Mouse (Mus musculus): ENCODE data around the gene Foxk1. TPM values are rescaled to one million over a fixed set of nuclear protein-coding genes. Genes with fewer than 3 reads are reported as not detected.
A peak's percentile ranks its signal among the peaks of the same experiment; 100 is the strongest.

The Foxk1 gene
- polyA plus RNA-seq, 1 experiment from 2014 or later, result 6.6 TPM

DNA sequence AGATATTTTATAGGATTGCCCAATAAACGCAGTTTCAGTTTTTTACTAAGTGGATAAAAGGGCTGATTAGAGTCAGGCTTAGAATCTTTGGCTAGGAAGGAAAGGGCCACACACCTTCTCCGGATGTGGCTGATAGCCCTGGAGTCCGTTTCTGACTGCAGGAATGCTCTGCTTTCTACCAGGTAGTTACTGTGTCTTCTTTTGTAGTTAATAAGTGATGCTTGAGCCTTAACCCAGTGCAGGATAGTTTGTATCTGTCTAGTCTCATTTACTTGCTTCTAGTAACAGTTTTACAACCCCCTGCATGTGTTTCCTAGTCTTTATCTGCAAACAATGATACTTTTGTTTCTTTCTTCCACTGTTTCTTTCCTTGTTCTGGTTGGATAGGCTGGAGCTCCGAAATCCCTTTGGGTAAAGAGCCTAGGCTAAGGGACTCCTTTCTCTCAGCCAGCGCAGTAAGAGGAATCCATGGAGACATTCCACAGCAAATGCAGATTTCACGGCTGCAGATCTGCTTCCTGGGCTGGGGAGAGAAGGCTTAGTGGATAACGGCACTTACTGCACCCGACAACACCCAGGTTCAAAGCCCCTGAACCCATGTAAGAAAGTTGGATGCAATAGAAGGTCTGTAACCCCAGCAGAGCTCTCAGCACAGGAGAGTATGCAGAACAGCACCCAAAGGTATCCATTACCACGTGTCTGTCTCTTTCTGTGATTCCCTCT is 12.6 kb downstream of the Foxk1 start:
- H3K9me3 ChIP-seq, result no peaks in the 10 kb centered on the region
- 27% methylated on average over 9 of the region's 9 CpGs for WGBS
- ATAC-seq (ENCODE audit: low FRiP score, low read depth), result no peak
- H3K27me3 ChIP-seq, result no peaks in the 10 kb centered on the region
- H3K27ac ChIP-seq (replicated peaks), result 0 out of 2 replicates have a peak overlapping the region, but pooled peaks have one; percentile 27
- no peaks in the 10 kb centered on the region for H3K36me3 ChIP-seq
- H3K4me3 ChIP-seq, result no peak overlapping the region
- H3K4me2 ChIP-seq, result no peak overlapping the region
- peaks cover 53% of the 10 kb centered on the region for H3K4me1 ChIP-seq (replicated peaks)
- H3K9ac ChIP-seq, result no peak overlapping the region

DNA sequence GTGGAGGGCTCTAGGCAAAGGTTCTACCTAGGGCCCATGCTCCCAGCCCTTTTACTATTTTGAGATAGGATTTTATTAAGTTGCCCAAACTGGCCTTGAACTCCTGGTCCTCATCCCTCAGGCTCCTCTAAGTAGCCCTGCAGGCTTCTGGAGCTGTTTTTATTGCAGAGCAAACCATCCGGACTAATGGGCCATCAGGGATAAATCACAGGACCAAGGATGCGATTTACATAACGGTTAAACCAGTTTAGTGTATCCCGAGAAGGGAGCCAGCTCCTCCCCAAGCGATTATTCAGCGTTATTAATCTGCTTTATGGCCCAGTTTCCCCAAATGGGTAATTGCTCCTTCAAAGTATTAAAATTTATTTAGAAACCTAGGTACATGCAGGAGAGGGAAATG is 14.1 kb downstream of the Foxk1 start:
- no peak for ATAC-seq (ENCODE audit: low FRiP score, low read depth)
- WGBS, result 34% methylated on average over 6 of the region's 6 CpGs
- H3K4me3 ChIP-seq, result no peak overlapping the region

GRCm38 (mm10) chr5:142416070-142416775 is 14.9 kb downstream of the Foxk1 start:
- Histone ChIP-seq H3K4me1 (replicated peaks) (peaks cover 33% of the 10 kb centered on the region), H3K4me2 (no peak overlapping the region), H3K9me3 (no peaks in the 10 kb centered on the region), H3K4me3 (no peak overlapping the region), H3K27ac (replicated peaks) (no peak overlapping the region), H3K27me3 (no peaks in the 10 kb centered on the region), H3K36me3 (no peaks in the 10 kb centered on the region), H3K9ac (no peak overlapping the region)
- no peak for ATAC-seq (ENCODE audit: low FRiP score, low read depth)
- 28% methylated on average over 14 of the region's 14 CpGs for WGBS

More for the DNA sequence above, 14.1 kb downstream of the Foxk1 start:
- Histone ChIP-seq H3K4me1 (replicated peaks) (peaks cover 38% of the 10 kb centered on the region), H3K36me3 (no peaks in the 10 kb centered on the region), H3K9me3 (no peaks in the 10 kb centered on the region), H3K9ac (no peak overlapping the region), H3K4me2 (no peak overlapping the region), H3K27ac (replicated peaks) (no peak overlapping the region), H3K27me3 (no peaks in the 10 kb centered on the region)

DNA sequence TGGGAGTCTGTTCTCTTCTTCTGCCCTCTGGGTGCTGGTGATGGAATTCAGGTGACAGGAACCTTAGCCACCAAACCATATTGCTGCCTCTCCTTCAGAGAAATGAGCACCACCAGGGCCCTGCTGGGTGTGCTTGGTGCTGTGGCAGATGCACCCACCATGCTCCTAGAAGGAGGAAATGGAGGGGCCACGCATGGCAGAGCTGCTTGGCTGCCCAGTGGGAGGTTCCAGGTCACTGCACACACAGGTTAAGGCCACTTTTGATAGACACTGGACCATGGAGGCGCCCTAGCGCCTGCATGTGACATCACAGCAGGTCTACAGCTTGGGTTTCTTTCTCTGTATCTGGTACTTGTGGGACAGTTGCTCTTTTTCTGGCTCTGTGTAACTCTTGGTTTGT is 15.8 kb downstream of the Foxk1 start:
- Histone ChIP-seq H3K27me3 (no peaks in the 10 kb centered on the region), H3K4me3 (no peak overlapping the region), H3K4me1 (replicated peaks) (peaks cover 36% of the 10 kb centered on the region), H3K9ac (no peak overlapping the region), H3K27ac (replicated peaks) (no peak overlapping the region), H3K36me3 (no peaks in the 10 kb centered on the region; the same call in 1 of the 2 replicates), H3K9me3 (no peaks in the 10 kb centered on the region), H3K4me2 (no peak overlapping the region)
- no peak for ATAC-seq (ENCODE audit: low FRiP score, low read depth)
- WGBS, result 61% methylated on average over 3 of the region's 3 CpGs

DNA sequence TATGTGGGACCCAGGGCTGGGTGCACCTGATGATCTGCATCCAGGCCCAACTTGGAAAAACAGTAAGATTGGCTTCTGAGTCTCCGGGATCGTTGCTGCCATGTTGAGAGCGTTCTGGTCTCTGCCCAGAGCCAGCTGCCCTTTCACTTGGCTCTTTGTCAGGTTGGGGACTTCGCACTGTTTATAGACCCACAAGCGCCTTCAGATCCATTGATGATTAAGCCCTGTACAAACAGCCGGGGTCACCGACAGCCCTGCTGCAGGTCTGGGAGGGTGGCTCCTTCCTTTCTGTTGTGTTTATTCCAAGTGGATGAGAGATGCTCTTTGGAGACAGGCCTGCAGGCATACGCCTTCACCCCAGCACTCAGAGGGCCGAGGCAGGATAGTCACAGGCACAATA is 16.6 kb downstream of the Foxk1 start:
- WGBS, result 79% methylated on average over 9 of the region's 9 CpGs
- Histone ChIP-seq H3K4me2 (no peak overlapping the region), H3K27me3 (no peaks in the 10 kb centered on the region), H3K36me3 (no peaks in the 10 kb centered on the region; the same call in 1 of the 2 replicates), H3K27ac (replicated peaks) (no peak overlapping the region), H3K4me3 (no peak overlapping the region), H3K9ac (no peak overlapping the region), H3K9me3 (no peaks in the 10 kb centered on the region), H3K4me1 (replicated peaks) (peaks cover 35% of the 10 kb centered on the region)
- ATAC-seq (ENCODE audit: low FRiP score, low read depth), result no peak

GRCm38 (mm10) chr5:142418419-142418818 is 17.1 kb downstream of the Foxk1 start:
- no peak for ATAC-seq (ENCODE audit: low FRiP score, low read depth)
- Histone ChIP-seq H3K4me1 (replicated peaks) (peaks cover 39% of the 10 kb centered on the region), H3K9ac (no peak overlapping the region), H3K9me3 (no peaks in the 10 kb centered on the region), H3K27me3 (no peaks in the 10 kb centered on the region), H3K27ac (replicated peaks) (no peak overlapping the region), H3K36me3 (no peaks in the 10 kb centered on the region; the same call in 1 of the 2 replicates), H3K4me3 (no peak overlapping the region), H3K4me2 (no peak overlapping the region)
- 93% methylated on average over 4 of the region's 4 CpGs for WGBS

- Histone ChIP-seq H3K27me3 (no peaks in the 10 kb centered on the region), H3K4me1 (replicated peaks) (peaks cover 43% of the 10 kb centered on the region), H3K27ac (replicated peaks) (no peak overlapping the region), H3K4me2 (no peak overlapping the region), H3K4me3 (no peak overlapping the region), H3K9me3 (no peaks in the 10 kb centered on the region), H3K36me3 (no peaks in the 10 kb centered on the region; the same call in 1 of the 2 replicates), H3K9ac (no peak overlapping the region)
- WGBS, result 95% methylated on average over 4 of the region's 4 CpGs
- no peak for ATAC-seq (ENCODE audit: low FRiP score, low read depth)
Observed at GRCm38 (mm10) chr5:142420317-142420716, 19.0 kb downstream of the Foxk1 start.

DNA sequence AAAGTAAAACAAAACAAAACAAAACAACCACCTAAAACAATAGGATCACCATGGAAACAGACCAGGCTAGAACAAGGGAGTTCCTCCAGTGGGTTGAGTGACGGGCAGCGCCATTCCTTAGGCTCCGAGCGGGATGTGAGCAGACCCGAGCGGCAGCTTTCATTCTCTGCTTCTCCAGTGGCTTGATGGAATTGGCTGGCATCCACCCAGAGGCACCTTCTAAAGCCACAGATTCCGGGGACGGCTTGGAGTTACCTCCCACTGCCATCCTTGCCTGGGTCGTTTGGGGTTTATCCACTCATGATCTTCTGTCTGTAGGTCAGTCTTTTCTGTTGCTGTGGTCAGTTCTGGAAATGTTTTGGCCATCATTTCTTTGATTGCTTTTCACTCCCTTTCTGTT is 19.6 kb downstream of the Foxk1 start:
- H3K36me3 ChIP-seq, result no peaks in the 10 kb centered on the region; the same call in 1 of the 2 replicates
- 65% methylated on average over 9 of the region's 9 CpGs for WGBS

GRCm38 (mm10) chr5:142421886-142422285 is 20.6 kb downstream of the Foxk1 start:
- no peak for ATAC-seq (ENCODE audit: low FRiP score, low read depth)
- H3K4me2 ChIP-seq, result no peak overlapping the region
- no peaks in the 10 kb centered on the region for H3K27me3 ChIP-seq
- H3K4me3 ChIP-seq, result no peak overlapping the region
- H3K9me3 ChIP-seq, result no peaks in the 10 kb centered on the region
- H3K27ac ChIP-seq (replicated peaks), result no peak overlapping the region
- 85% methylated on average over 5 of the region's 5 CpGs for WGBS
- peaks cover 39% of the 10 kb centered on the region for H3K4me1 ChIP-seq (replicated peaks)
- H3K9ac ChIP-seq, result no peak overlapping the region
- H3K36me3 ChIP-seq, result no peaks in the 10 kb centered on the region; the same call in 1 of the 2 replicates

More for the DNA sequence above, 19.6 kb downstream of the Foxk1 start:
- Histone ChIP-seq H3K27ac (replicated peaks) (no peak overlapping the region), H3K9me3 (no peaks in the 10 kb centered on the region), H3K27me3 (no peaks in the 10 kb centered on the region), H3K4me2 (no peak overlapping the region), H3K4me1 (replicated peaks) (peaks cover 43% of the 10 kb centered on the region), H3K9ac (no peak overlapping the region), H3K4me3 (no peak overlapping the region)
- ATAC-seq (ENCODE audit: low FRiP score, low read depth), result no peak

GRCm38 (mm10) chr5:142423141-142423540 is 21.8 kb downstream of the Foxk1 start:
- H3K4me1 ChIP-seq (replicated peaks), result peaks cover 48% of the 10 kb centered on the region
- no peak overlapping the region for H3K27ac ChIP-seq (replicated peaks)
- ATAC-seq (ENCODE audit: low FRiP score, low read depth), result no peak
- H3K27me3 ChIP-seq, result no peaks in the 10 kb centered on the region
- 68% methylated on average over 10 of the region's 10 CpGs for WGBS
- H3K36me3 ChIP-seq, result no peaks in the 10 kb centered on the region; the same call in 1 of the 2 replicates
- no peak overlapping the region for H3K4me3 ChIP-seq
- no peaks in the 10 kb centered on the region for H3K9me3 ChIP-seq
- no peak overlapping the region for H3K9ac ChIP-seq
- no peak overlapping the region for H3K4me2 ChIP-seq

DNA sequence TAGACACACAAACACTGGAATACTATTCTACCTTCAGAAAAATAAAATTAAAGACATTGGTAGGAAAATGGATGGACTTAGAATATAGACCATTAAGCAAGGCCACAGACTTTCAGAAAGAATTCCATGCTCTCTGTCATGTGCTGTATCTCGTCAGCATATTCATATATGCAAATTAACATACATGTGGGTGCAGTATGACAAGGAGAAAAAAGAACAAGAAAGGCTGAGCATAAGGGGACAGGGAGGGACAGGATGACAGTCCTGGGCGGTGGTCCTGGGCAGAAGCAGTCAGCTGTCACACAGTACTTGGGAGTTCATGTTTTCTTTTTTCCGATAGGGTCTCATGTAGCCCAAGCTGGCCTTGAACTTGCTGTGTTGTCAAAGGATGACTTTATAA is 22.4 kb downstream of the Foxk1 start:
- Histone ChIP-seq H3K36me3 (no peaks in the 10 kb centered on the region; the same call in 1 of the 2 replicates), H3K4me1 (replicated peaks) (peaks cover 48% of the 10 kb centered on the region), H3K9ac (no peak overlapping the region), H3K4me3 (no peak overlapping the region), H3K27ac (replicated peaks) (no peak overlapping the region), H3K4me2 (no peak overlapping the region), H3K9me3 (no peaks in the 10 kb centered on the region), H3K27me3 (no peaks in the 10 kb centered on the region)
- no peak for ATAC-seq (ENCODE audit: low FRiP score, low read depth)
- WGBS, result 50% methylated on average over 3 of the region's 3 CpGs

DNA sequence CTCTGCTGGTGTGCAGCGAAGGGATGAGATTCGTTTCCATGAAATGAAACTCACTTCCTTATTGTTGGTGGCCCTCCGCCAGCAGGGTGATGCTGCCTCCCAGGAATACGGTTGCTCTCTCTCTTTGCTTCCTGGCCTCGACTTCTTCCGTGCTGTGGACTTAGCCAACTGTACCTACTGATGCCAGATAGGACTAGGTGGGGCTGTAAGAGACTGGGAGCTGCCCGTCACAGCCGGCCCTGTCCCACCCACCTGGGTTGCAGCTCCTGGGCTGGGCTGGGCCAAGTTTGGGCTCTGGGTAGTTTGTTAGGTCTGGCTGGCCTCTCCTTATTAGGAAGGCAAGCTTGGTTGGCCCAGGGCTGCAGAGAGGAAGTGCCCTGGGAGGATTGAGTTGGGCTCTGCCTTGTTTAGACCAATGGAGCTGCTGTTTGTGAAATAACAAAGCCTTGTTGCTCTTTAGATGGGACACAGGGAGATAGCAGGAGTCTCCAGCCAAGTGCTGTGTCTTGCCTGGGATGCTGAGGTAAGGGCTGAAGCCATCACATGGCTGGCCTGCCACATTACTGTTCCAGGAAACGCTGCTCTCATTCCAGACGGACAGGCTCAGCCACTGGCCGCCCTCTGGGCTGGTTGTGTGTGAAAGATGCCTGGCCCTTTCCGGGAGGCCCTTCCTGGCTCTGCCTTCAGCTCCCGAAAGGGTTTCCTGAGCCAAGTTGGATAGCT is 23.5 kb downstream of the Foxk1 start:
- 65% methylated on average over 13 of the region's 13 CpGs for WGBS
- peaks cover 48% of the 10 kb centered on the region for H3K4me1 ChIP-seq (replicated peaks)
- no peak overlapping the region for H3K9ac ChIP-seq

More for the DNA sequence above, 23.5 kb downstream of the Foxk1 start:
- no peak overlapping the region for H3K4me2 ChIP-seq
- H3K4me3 ChIP-seq, result no peak overlapping the region
- peak; percentile 53; the same call in 1 of the 2 replicates for ATAC-seq (ENCODE audit: low FRiP score, low read depth)
- H3K27ac ChIP-seq (replicated peaks), result peak overlapping the region; percentile 75
- H3K27me3 ChIP-seq, result no peaks in the 10 kb centered on the region
- no peaks in the 10 kb centered on the region; the same call in 1 of the 2 replicates for H3K36me3 ChIP-seq
- no peaks in the 10 kb centered on the region for H3K9me3 ChIP-seq
